Mouse (Mus musculus): Measurements from ENCODE around the gene Gpr45. TPM values are rescaled to one million over a fixed set of nuclear protein-coding genes. Genes with fewer than 3 reads are reported as not detected.
A peak's percentile ranks its signal among the peaks of the same experiment; 100 is the strongest.

Gpr45 gene
- polyA plus RNA-seq (2012; rRNA removed) = 0.31 and 0.53 TPM in 2 replicates

DNA sequence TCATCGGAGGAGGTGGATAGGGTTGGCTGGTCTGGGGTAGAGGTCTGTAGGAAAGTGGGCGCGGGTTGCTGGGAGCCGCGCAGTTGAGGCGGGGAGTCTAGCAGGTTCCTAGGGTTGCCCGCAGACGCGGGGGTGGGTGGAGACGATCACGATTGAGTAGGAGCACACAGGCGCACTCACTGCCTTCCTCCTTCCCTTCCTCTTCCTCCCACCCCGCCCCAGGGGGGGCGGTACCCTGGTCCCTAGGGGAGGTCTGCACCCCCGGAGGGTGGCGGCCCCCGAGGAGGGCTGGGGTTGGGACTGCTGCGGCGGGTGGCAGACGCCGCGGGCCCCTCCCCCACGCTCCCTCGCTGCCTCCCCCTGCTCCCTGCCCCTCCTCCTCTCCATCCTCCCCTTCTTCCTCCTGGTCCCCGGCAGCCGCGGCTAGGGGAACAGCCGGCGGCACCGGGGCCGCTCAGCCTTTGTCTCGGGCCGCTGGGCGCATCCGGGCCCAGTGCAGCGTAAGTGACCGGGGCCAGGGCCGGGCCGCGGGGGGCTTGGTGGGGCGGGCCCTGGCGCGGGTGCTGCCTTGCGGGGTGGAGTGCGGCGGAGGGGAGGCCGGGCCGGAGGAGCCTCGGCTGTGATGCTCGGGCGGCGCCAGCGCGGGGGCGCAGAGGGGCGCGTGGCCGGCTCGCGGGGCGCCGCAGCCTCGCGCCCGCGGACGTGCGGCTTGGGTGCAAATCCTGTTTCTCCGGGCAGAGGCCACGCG lies at the start of gene Gpr45:
Gpr45 (plus strand) TSS at position 139 of the 748 bp plus-strand sequence.
- DNase-seq = peak; percentile 9
- Histone ChIP-seq H3K4me3 (replicated peaks; ENCODE audit: extremely low read depth, low read depth, low read length) (peak within 1 kb of the TSS; percentile 21), H3K4me1 (ENCODE audit: control insufficient read depth, insufficient read depth, low read length) (peaks cover 5% of the 10 kb centered on the region)
- 1% methylated on average over 71 of the region's 71 CpGs for WGBS
- TF ChIP-seq POLR2A (IDR thresholded peaks at IDR 0.05; ENCODE audit: borderline replicate concordance, extremely low read depth, low read depth, low read length) = no peak
- TF ChIP-seq CTCF (IDR thresholded peaks at IDR 0.05; ENCODE audit: insufficient read depth, low read length) = no peak

DNA sequence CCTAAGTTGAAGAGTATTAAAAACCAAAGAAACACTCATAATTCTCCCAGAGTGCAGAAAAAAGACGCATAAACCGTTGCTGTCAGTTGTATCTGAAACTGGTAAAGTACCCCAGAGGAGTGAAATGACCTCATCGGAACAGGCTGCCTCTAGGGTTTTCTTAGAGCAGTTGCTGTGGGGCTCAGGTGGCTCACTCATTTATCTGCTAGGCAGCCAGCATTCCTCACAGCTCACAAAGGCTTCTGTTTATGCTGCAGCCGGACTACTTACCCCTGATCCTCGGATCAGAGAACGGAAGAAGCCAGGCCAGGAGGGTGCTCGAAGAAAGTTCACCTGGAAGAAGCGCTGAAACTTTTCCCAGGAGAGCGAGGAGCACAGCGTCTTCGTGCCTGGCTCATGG lies 47.5 kb upstream of the Gpr45 start:
- TF ChIP-seq POLR2A (IDR thresholded peaks at IDR 0.05; ENCODE audit: borderline replicate concordance, extremely low read depth, low read depth, low read length) = no peak
- no peak for TF ChIP-seq CTCF (IDR thresholded peaks at IDR 0.05; ENCODE audit: insufficient read depth, low read length)
- DNase-seq = no peak
- Histone ChIP-seq H3K4me3 (replicated peaks; ENCODE audit: extremely low read depth, low read depth, low read length) (no peak overlapping the region), H3K4me1 (ENCODE audit: control insufficient read depth, insufficient read depth, low read length) (no peaks in the 10 kb centered on the region)
- 87% methylated on average over 11 of the region's 11 CpGs for WGBS

DNA sequence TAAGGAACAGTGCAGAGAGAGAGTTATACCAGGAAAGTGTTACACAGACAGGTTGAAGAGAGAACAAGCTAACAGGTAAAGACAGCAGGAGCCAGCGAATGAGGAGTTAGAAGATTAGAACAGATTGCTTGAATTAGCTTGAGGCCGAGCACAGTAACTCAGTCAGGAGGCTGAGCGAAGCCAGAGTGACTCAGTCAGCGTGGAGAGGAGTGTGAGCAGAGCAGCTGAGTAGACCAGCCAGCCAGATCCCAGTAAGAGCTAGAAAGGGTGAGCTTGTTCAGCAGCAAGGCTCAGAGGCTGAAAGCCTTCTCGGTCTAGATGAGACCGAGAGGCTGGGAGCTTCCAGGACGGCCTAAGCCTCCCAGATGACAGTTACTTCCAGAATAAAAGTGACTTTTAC lies 46.0 kb upstream of the Gpr45 start:
- WGBS = 83% methylated on average over 7 of the region's 7 CpGs
- Histone ChIP-seq H3K4me3 (replicated peaks; ENCODE audit: extremely low read depth, low read depth, low read length) (no peak overlapping the region), H3K4me1 (ENCODE audit: control insufficient read depth, insufficient read depth, low read length) (no peaks in the 10 kb centered on the region)
- TF ChIP-seq CTCF (IDR thresholded peaks at IDR 0.05; ENCODE audit: insufficient read depth, low read length) (no peak), POLR2A (IDR thresholded peaks at IDR 0.05; ENCODE audit: borderline replicate concordance, extremely low read depth, low read depth, low read length) (no peak)
- DNase-seq = no peak

DNA sequence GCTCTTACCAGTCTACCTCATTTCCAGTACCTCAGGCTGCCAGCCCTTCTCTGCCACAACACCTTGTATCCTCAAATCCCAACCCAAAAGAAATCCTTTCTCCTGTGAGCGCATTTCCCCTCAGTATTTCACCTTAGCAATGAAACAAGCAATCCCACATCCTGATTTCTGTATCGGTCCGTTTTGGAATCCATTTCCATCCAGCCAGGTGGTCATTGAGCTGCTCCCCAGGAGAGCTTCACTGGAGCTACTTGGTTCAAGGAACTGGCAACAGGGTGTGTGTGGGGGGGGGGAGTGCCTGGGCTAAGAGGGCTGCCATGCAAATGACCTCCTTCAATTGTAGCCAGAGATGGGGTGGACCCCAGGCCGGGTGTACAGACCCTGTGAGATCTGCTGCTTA lies 45.5 kb upstream of the Gpr45 start:
- DNase-seq = no peak
- 65% methylated on average over 4 of the region's 4 CpGs for WGBS
- H3K4me3 ChIP-seq (replicated peaks; ENCODE audit: extremely low read depth, low read depth, low read length) = no peak overlapping the region
- H3K4me1 ChIP-seq (ENCODE audit: control insufficient read depth, insufficient read depth, low read length) = no peaks in the 10 kb centered on the region
- TF ChIP-seq POLR2A (IDR thresholded peaks at IDR 0.05; ENCODE audit: borderline replicate concordance, extremely low read depth, low read depth, low read length) (no peak), CTCF (IDR thresholded peaks at IDR 0.05; ENCODE audit: insufficient read depth, low read length) (no peak)

DNA sequence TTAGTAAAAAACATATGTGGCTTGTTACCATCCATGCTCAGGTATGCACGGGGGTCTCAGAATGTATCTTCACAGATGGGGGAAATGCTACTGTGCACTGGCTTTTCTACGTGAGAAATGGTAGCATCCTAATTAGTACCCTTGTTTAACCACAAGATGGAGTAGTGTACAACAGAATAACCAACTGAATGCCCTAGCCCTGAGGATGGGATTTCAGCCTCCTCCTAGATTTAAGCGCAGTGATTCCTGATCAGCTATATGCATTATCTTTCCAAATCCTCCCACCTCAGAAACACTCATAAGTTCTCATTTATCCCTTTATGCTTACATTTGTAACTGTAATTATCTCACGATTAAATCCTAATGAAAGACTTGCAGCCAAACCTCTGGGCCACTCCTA lies 37.6 kb upstream of the Gpr45 start:
- Histone ChIP-seq H3K4me3 (replicated peaks; ENCODE audit: extremely low read depth, low read depth, low read length) (no peak overlapping the region), H3K4me1 (ENCODE audit: control insufficient read depth, insufficient read depth, low read length) (no peaks in the 10 kb centered on the region; the same call in 1 of the 2 replicates)
- peak; percentile 39; the same call in 1 of the 2 replicates for TF ChIP-seq CTCF (IDR thresholded peaks at IDR 0.05; ENCODE audit: insufficient read depth, low read length)
- TF ChIP-seq POLR2A (IDR thresholded peaks at IDR 0.05; ENCODE audit: borderline replicate concordance, extremely low read depth, low read depth, low read length) = no peak
- DNase-seq = no peak
- WGBS = 13% methylated on average over 4 of the region's 4 CpGs

DNA sequence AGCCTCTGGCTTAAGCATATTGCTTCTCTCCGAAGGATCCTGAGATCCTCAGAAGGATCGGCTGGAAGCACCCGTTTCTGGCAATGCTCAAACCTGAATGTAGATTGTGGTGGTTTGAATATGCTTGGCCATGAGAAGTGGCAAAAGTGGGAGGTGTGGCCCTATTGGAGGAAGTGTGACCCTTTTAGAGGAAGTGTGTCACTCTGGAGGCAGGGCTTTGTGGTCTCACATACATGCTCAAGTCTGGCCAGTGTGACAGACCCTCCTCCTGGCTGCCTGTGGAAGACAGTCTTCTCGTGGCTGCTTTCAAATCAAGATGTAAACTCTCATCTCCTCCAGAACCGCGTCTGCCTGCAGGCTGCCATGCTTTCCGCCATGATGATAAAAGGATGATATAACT lies 36.0 kb upstream of the Gpr45 start:
- WGBS = 77% methylated on average over 7 of the region's 7 CpGs
- no peak for DNase-seq
- no peak for TF ChIP-seq CTCF (IDR thresholded peaks at IDR 0.05; ENCODE audit: insufficient read depth, low read length)
- TF ChIP-seq POLR2A (IDR thresholded peaks at IDR 0.05; ENCODE audit: borderline replicate concordance, extremely low read depth, low read depth, low read length) = no peak
- Histone ChIP-seq H3K4me1 (ENCODE audit: control insufficient read depth, insufficient read depth, low read length) (no peaks in the 10 kb centered on the region; the same call in 1 of the 2 replicates), H3K4me3 (replicated peaks; ENCODE audit: extremely low read depth, low read depth, low read length) (no peak overlapping the region)

DNA sequence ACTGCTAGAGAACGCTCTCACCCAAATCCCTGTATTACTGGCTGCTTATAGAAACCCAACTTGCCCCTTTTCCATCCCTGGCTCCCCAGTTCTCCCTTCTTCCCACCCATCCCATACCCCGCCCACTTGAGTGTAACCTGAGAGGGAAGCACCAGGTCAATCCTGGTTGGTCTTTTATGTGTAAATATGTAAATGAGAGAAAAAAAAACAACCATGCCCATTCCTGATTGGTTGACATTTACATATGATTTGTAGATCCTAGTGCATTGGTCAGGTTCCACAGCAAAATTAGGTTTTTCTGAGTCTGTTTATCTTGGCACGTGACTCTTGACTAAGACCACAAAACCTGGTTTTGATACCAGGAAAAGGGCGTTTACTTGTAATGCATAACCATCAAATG lies 34.8 kb upstream of the Gpr45 start:
- WGBS = 33% methylated on average over 4 of the region's 4 CpGs
- DNase-seq = no peak
- Histone ChIP-seq H3K4me1 (ENCODE audit: control insufficient read depth, insufficient read depth, low read length) (no peaks in the 10 kb centered on the region; the same call in 1 of the 2 replicates), H3K4me3 (replicated peaks; ENCODE audit: extremely low read depth, low read depth, low read length) (no peak overlapping the region)
- TF ChIP-seq CTCF (IDR thresholded peaks at IDR 0.05; ENCODE audit: insufficient read depth, low read length) = no peak
- no peak for TF ChIP-seq POLR2A (IDR thresholded peaks at IDR 0.05; ENCODE audit: borderline replicate concordance, extremely low read depth, low read depth, low read length)

DNA sequence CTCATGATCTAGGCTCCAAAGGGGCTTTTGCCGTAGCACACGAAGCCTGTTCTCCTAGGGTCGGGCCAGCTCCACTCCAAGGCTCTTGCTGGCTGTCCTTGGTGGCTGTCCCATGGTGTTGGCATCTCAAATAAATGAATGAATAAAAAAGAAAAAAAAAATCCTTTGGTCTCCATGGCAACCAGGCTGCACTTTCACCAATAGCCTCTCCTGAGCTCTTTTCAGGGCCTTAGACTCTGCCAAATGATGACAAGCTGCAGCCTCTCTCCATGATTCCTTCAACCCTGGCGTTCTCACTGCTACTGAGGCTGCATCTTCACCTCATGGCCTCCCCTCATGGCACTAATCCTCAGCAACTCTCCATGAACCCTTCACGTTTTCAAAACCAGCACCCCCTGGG lies 28.7 kb upstream of the Gpr45 start:
- no peak for DNase-seq
- WGBS = 69% methylated on average over 5 of the region's 5 CpGs

DNA sequence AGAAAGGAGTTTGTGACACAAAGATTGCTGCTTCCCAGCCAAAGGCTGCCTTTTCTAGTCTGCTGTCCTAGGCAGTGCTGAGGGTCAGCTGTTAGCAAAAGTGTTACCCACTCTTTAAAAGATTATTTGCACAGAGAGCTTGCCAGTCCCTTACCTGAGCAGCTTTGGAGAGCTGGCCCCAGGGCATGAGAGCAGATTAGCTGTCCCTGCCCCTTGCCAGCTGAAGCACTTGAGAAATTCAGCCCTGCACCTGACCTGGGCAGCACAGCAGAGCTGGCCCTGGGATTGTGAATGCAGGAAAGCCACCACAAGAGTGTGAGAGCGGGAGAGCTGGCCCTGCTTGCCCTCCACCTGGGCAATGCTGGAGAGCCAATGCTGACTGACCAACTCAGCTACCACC lies 19.1 kb upstream of the Gpr45 start:
- no peak for TF ChIP-seq POLR2A (IDR thresholded peaks at IDR 0.05; ENCODE audit: borderline replicate concordance, extremely low read depth, low read depth, low read length)
- no peak for TF ChIP-seq CTCF (IDR thresholded peaks at IDR 0.05; ENCODE audit: insufficient read depth, low read length)
- 71% methylated on average over 1 of the region's 1 CpGs for WGBS
- Histone ChIP-seq H3K4me3 (replicated peaks; ENCODE audit: extremely low read depth, low read depth, low read length) (no peak overlapping the region), H3K4me1 (ENCODE audit: control insufficient read depth, insufficient read depth, low read length) (no peaks in the 10 kb centered on the region)
- DNase-seq = peak; percentile 31

More for the DNA sequence above, 28.7 kb upstream of the Gpr45 start:
- Histone ChIP-seq H3K4me3 (replicated peaks; ENCODE audit: extremely low read depth, low read depth, low read length) (no peak overlapping the region), H3K4me1 (ENCODE audit: control insufficient read depth, insufficient read depth, low read length) (no peaks in the 10 kb centered on the region)
- no peak for TF ChIP-seq POLR2A (IDR thresholded peaks at IDR 0.05; ENCODE audit: borderline replicate concordance, extremely low read depth, low read depth, low read length)
- no peak for TF ChIP-seq CTCF (IDR thresholded peaks at IDR 0.05; ENCODE audit: insufficient read depth, low read length)

DNA sequence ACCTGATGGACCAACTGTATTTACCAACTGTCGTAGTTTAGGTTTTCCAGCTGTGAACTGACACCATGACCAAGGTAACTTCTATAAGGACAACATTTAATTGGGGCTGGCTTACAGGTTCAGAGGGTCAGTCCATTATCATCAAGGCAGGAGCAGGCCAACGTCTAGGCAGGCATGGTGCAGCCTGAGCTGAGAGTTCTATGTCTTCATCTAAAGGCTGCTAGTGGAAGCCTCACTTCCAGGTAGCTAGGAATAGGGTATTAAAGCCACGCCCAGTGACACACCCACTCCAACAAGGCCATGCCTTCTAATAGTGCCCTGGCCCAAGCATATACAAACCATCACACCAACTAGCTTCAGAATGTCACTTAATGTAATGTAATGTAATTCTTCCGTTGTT lies 4.2 kb upstream of the Gpr45 start:
- WGBS = 69% methylated on average over 4 of the region's 4 CpGs
- no peak for TF ChIP-seq CTCF (IDR thresholded peaks at IDR 0.05; ENCODE audit: insufficient read depth, low read length)
- TF ChIP-seq POLR2A (IDR thresholded peaks at IDR 0.05; ENCODE audit: borderline replicate concordance, extremely low read depth, low read depth, low read length) = no peak
- Histone ChIP-seq H3K4me3 (replicated peaks; ENCODE audit: extremely low read depth, low read depth, low read length) (no peak overlapping the region), H3K4me1 (ENCODE audit: control insufficient read depth, insufficient read depth, low read length) (peaks cover 4% of the 10 kb centered on the region)
- DNase-seq = no peak
